Mouse (Mus musculus): ENCODE data around the gene Ndrg2.

DNA sequence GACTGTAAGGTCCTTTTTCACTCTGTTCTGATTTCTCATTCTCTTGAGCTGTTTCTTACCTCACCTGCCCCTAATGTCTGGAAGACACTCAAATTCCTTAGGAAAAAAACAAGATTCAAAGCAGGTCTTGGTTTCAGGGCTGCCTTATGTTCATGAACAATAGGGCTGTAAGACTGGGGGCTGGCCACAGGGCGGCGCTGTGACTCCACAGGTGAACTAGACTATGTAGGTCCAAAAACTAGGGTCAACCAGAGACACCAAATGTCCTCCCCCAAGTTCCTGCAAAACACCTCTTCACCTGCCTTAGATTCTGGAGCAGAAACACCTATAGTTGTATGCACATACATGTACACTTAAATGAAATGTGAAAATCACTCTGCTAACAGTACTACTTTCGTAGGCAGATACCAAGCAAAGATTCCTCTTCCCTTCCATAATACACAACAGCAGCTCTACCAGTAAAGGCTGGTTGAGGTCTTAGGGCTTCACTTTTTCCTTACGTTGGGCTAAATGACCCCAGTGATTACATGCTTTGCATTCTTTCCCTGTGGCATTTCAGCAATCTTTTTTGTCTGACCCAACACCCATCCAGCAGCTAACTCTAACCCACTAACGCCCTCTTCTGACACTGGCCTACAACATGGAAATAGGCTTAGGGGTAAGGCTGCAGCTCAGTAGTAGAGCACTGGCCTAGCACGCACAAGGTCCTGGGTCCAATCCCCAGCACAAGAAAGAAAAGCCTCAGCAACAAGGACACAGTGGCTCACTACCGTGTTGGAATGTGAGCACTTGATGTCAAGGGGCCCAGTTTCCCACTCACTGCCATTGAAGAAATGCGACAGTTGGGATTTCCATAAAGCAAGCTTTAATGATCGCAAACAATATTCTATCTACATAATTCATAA, 10.9 kb downstream of the Ndrg2 start:
- peak; percentile 66 for TF ChIP-seq CTCF (IDR thresholded peaks at IDR 0.05; ENCODE audit: low read depth, low read length)
- TF ChIP-seq GATA1 (IDR thresholded peaks at IDR 0.05; ENCODE audit: borderline replicate concordance, low read length) = no peak
- TF ChIP-seq TAL1 (conservative IDR thresholded peaks at IDR 0.05; ENCODE audit: low read depth, low read length) = no peak
- no peak for TF ChIP-seq POLR2AphosphoS5 (IDR thresholded peaks at IDR 0.05; ENCODE audit: insufficient replicate concordance, low read depth, low read length)

Measured in G1E (cell line).